Comparison of ENCODE assay signal across 8 mouse cellular contexts in the genomic region with DNA sequence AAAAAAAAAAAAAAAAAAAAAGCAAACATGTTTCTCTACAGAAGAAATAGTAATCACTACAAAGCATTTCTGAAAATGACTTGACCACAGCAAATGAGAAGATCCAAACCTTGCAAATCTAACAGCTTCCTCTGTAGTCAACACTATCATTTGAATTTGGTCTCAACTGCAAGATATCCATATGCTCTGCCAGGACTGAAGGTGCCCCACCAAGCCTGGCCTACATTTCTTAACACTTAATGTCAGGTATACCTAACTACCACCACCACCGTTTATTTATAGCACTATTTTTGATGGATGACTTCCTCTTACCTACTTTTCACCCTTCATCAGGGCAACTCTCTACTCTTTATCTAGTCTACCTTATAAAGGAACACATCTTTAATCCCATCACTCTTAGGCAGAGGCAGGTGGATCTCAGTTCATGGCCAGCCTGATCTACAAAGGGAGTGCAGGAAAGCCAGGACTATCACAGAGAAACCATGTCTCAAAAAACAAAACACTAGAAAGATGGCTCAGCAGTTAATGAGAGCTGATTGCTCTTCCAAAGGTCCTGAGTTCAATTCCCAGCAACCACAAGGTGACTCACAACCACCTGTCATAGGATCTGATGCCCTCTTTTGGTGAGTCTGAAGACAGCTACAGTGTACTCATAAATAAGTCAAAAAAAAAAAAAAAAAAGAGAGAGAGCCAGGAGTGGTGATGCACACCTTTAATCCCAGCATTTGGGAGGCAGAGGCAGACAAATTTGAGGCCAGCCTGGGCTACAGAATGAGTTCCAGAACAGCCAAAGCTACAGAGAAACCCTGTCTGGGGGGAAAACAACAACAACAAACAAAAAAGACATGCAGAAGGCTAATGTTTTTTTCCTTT. TPM values are rescaled to one million over a fixed set of nuclear protein-coding genes. Genes with fewer than 3 reads are reported as not detected.
DNase-seq lines count a peak whose midpoint lies in the region; ATAC-seq and TF ChIP-seq lines count a peak whose summit lies in the region.

No protein-coding gene starts in this region.

- H3K4me1 ChIP-seq in heart, embryonic 12.5 days (replicated peaks): peaks cover 22% of the 10 kb centered on the region
- H3K4me1 ChIP-seq in E14TG2a.4 (replicated peaks; ENCODE audit: low read depth, low read length): peaks cover 59% of the 10 kb centered on the region
- H3K4me1 ChIP-seq in hindbrain, embryonic 10.5 days (replicated peaks): peaks cover 34% of the 10 kb centered on the region

- no peak for TF ChIP-seq CTCF in E14TG2a.4 (conservative IDR thresholded peaks at IDR 0.05; ENCODE audit: low read length)

- no peak for ATAC-seq in heart, embryonic 12.5 days (ENCODE audit: insufficient number of reproducible peaks, low FRiP score)
- ATAC-seq in monocyte, adult 5-6 weeks (replicated peaks; ENCODE audit: insufficient number of reproducible peaks, low FRiP score, low TSS enrichment, poor library complexity, severe bottlenecking): no peak
- ATAC-seq in frontal cortex, adult (ENCODE audit: low TSS enrichment): no peak

- DNase-seq in heart, postnatal 10 days: no peak
- DNase-seq in hindbrain, embryonic 10.5 days (ENCODE audit: low spot score): no peak
- DNase-seq in spleen, adult 18-20 months: no peak

- H3K9ac ChIP-seq in heart, embryonic 12.5 days: no peak overlapping the region

- H3K36me3 ChIP-seq in heart, embryonic 12.5 days: peaks cover 17% of the 10 kb centered on the region
- H3K36me3 ChIP-seq in E14TG2a.4 (ENCODE audit: insufficient read depth, low read length) (peaks cover 52% of the 10 kb centered on the region), macrophage (ENCODE audit: inconsistent target) (peaks cover 8% of the 10 kb centered on the region; the same call in 1 of the 2 replicates)
- peaks cover 47% of the 10 kb centered on the region for H3K36me3 ChIP-seq in hindbrain, embryonic 10.5 days

- no peaks in the 10 kb centered on the region for H3K9me3 ChIP-seq in heart, embryonic 12.5 days (replicated peaks)
- no peaks in the 10 kb centered on the region for H3K9me3 ChIP-seq in E14TG2a.4 (ENCODE audit: low read length)
- no peaks in the 10 kb centered on the region for H3K9me3 ChIP-seq in hindbrain, embryonic 10.5 days

- H3K79me2 ChIP-seq in macrophage (ENCODE audit: inconsistent target): peaks cover 74% of the 10 kb centered on the region

- peak overlapping the region; percentile 99 for H3K4me3 ChIP-seq in heart, embryonic 12.5 days
- H3K4me3 ChIP-seq in E14TG2a.4 (replicated peaks; ENCODE audit: low read length) (peak overlapping the region; percentile 100), macrophage (ENCODE audit: inconsistent target) (peak overlapping the region; percentile 96; the same call in 1 of the 2 replicates)
- H3K4me3 ChIP-seq in hindbrain, embryonic 10.5 days: peak overlapping the region; percentile 93

- 64% methylated on average over 1 of the region's 1 CpGs for WGBS in heart, embryonic 12.5 days
- 98% methylated on average over 1 of the region's 1 CpGs for WGBS in hindbrain, embryonic 10.5 days
- WGBS in macrophage (ENCODE audit: missing documents): 0% methylated on average over 1 of the region's 1 CpGs

- no peaks in the 10 kb centered on the region for H3K27me3 ChIP-seq in heart, embryonic 12.5 days (replicated peaks)
- no peaks in the 10 kb centered on the region for H3K27me3 ChIP-seq in E14TG2a.4 (ENCODE audit: insufficient read depth, low read length)
- H3K27me3 ChIP-seq in hindbrain, embryonic 10.5 days (ENCODE audit: insufficient read depth, poor library complexity, severe bottlenecking): no peaks in the 10 kb centered on the region

- peak overlapping the region; percentile 81 for H3K4me2 ChIP-seq in heart, embryonic 12.5 days

- no peak overlapping the region for H3K27ac ChIP-seq in heart, embryonic 12.5 days (ENCODE audit: poor library complexity, severe bottlenecking)
- no peak overlapping the region for H3K27ac ChIP-seq in hindbrain, embryonic 10.5 days
- H3K27ac ChIP-seq in macrophage: no peak overlapping the region

- intact Hi-C loops in heart, postnatal 10 days (cut with DNase I): no loop called here

RNA-seq across cellular contexts. Expression of a gene that starts 2.3 kb away (rescaled TPM):
- 425 and 438 TPM in 2 replicates for polyA plus RNA-seq in heart, embryonic 12.5 days (2016; fragmentation: Nextera tagmentation; extraction: Ambion mirVana)
- 100 to 1,000 TPM; 145 to 165 TPM for total RNA-seq in heart, postnatal 10 days (2021)
- 754 and 887 TPM in 2 replicates for polyA plus RNA-seq in hindbrain, embryonic 10.5 days (2016; fragmentation: Nextera tagmentation; extraction: Ambion mirVana)
- 100 to 1,000 TPM; 169 to 445 (median 256) TPM for total RNA-seq in macrophage (2018; cell fraction: chromatin; rRNA removed)
- total RNA-seq in macrophage (2018; cell fraction: cytosol; rRNA removed): 100 to 1,000 TPM; 126 to 208 (median 164) TPM
- total RNA-seq in macrophage (2018; cell fraction: nucleus; rRNA removed): 100 to 1,000 TPM; 166 to 390 (median 238) TPM
- 156 to 310 TPM (median 188 TPM) in 3 replicates for polyA plus RNA-seq in macrophage (2018)
- 287 to 397 TPM (median 370 TPM) in 3 replicates for total RNA-seq in monocyte, adult 5-6 weeks (2017)

RNA-seq across cellular contexts. Expression of a gene that starts 9.0 kb away (rescaled TPM):
- polyA plus RNA-seq in heart, embryonic 12.5 days (2016; fragmentation: Nextera tagmentation; extraction: Ambion mirVana): 31.9 and 32.1 TPM in 2 replicates
- total RNA-seq in heart, postnatal 10 days (2021): under 1 TPM; 0.45 to 0.97 TPM
- 83.0 and 112 TPM in 2 replicates for polyA plus RNA-seq in hindbrain, embryonic 10.5 days (2016; fragmentation: Nextera tagmentation; extraction: Ambion mirVana)
- total RNA-seq in macrophage (2018; cell fraction: chromatin; rRNA removed): 10 to 100 TPM in 11 of 26 experiments, 1 to 10 TPM in 15; 1.7 to 29.5 (median 6.8) TPM
- total RNA-seq in macrophage (2018; cell fraction: cytosol; rRNA removed): 1 to 10 TPM in 15 of 26 experiments, under 1 TPM in 11; 0.41 to 3.0 (median 1.4) TPM
- 10 to 100 TPM in 10 of 26 experiments, 1 to 10 TPM in 16; 1.2 to 21.8 (median 6.9) TPM for total RNA-seq in macrophage (2018; cell fraction: nucleus; rRNA removed)
- polyA plus RNA-seq in macrophage (2018): 1.3 to 4.3 TPM (median 2.3 TPM) in 3 replicates
- total RNA-seq in monocyte, adult 5-6 weeks (2017): 10.6 to 12.6 TPM (median 12.3 TPM) in 3 replicates

RNA-seq across cellular contexts. Expression of a gene that starts 59.3 kb away (rescaled TPM):
- not detected in 2 replicates for polyA plus RNA-seq in heart, embryonic 12.5 days (2016; fragmentation: Nextera tagmentation; extraction: Ambion mirVana)
- total RNA-seq in heart, postnatal 10 days (2021): not detected
- polyA plus RNA-seq in hindbrain, embryonic 10.5 days (2016; fragmentation: Nextera tagmentation; extraction: Ambion mirVana): not detected in 2 replicates
- not detected for total RNA-seq in macrophage (2018; cell fraction: chromatin; rRNA removed)
- total RNA-seq in macrophage (2018; cell fraction: cytosol; rRNA removed): not detected
- total RNA-seq in macrophage (2018; cell fraction: nucleus; rRNA removed): not detected
- polyA plus RNA-seq in macrophage (2018): not detected in 3 replicates
- total RNA-seq in monocyte, adult 5-6 weeks (2017): not detected in 3 replicates
